In genomic region chr16:32654071-32654733, GRCm38 (mm10) we compare ENCODE assay signal across 21 mouse cellular contexts. TPM values are rescaled to one million over a fixed set of nuclear protein-coding genes. Genes with fewer than 3 reads are reported as not detected.
DNase-seq lines count a peak whose midpoint lies in the region; ATAC-seq lines count a peak whose summit lies in the region.
"Had no signal": no experiment of that assay in that cellular context is flagged by ENCODE, and none has a peak within 500 bp of the region (broad histone marks: within the 10 kb centered on the region; RNA-seq: fewer than 3 reads in every experiment).

No protein-coding gene starts in this region.

- H3K4me2 ChIP-seq in heart, embryonic 12.5 days = no peak overlapping the region
- H3K4me2 ChIP-seq in lung, embryonic 16.5 days (ENCODE audit: low read depth, low read length) = no peak overlapping the region
- H3K4me2 ChIP-seq: embryonic facial prominence, embryonic 12.5 days; forebrain, embryonic 15.5 days; heart, embryonic 15.5 days; hindbrain, embryonic 13.5 days had no signal

- no peaks in the 10 kb centered on the region for H3K9me3 ChIP-seq in heart, embryonic 12.5 days (replicated peaks)
- H3K9me3 ChIP-seq in lung, embryonic 16.5 days (ENCODE audit: control insufficient read depth, low read length) = no peaks in the 10 kb centered on the region
- H3K9me3 ChIP-seq: embryonic facial prominence, embryonic 12.5 days; forebrain, embryonic 15.5 days; G1E; heart, embryonic 15.5 days; hindbrain, embryonic 13.5 days had no signal

- H3K27me3 ChIP-seq in heart, embryonic 12.5 days (replicated peaks) = no peaks in the 10 kb centered on the region
- H3K27me3 ChIP-seq in lung, embryonic 16.5 days (ENCODE audit: control insufficient read depth, insufficient read depth, low read depth, low read length) = no peaks in the 10 kb centered on the region
- H3K27me3 ChIP-seq: embryonic facial prominence, embryonic 12.5 days; forebrain, embryonic 15.5 days; heart, embryonic 15.5 days; hindbrain, embryonic 13.5 days had no signal

- H3K4me1 ChIP-seq in heart, embryonic 12.5 days (replicated peaks) = peaks cover 53% of the 10 kb centered on the region
- peaks cover 47% of the 10 kb centered on the region for H3K4me1 ChIP-seq in lung, embryonic 16.5 days (replicated peaks; ENCODE audit: control insufficient read depth, insufficient read depth, low read length)

- no peak for ATAC-seq in heart, embryonic 12.5 days (ENCODE audit: insufficient number of reproducible peaks, low FRiP score)
- ATAC-seq in lung, embryonic 16.5 days (ENCODE audit: low read depth) = no peak
- ATAC-seq: CD4-positive, CD25-positive, alpha-beta regulatory T cell, adult 4 months; forebrain, embryonic 15.5 days; hindbrain, postnatal 0 days had no signal

- no peaks in the 10 kb centered on the region for H3K36me3 ChIP-seq in heart, embryonic 12.5 days
- no peaks in the 10 kb centered on the region for H3K36me3 ChIP-seq in lung, embryonic 16.5 days (ENCODE audit: control insufficient read depth, insufficient read depth, low read length)
- H3K36me3 ChIP-seq: embryonic facial prominence, embryonic 12.5 days; forebrain, embryonic 15.5 days; heart, embryonic 15.5 days had no signal

- H3K9ac ChIP-seq in heart, embryonic 12.5 days = peak overlapping the region; percentile 21; the same call in 1 of the 2 replicates
- 0 out of 2 replicates have a peak overlapping the region, but pooled peaks have one; percentile 1 for H3K9ac ChIP-seq in lung, embryonic 16.5 days (ENCODE audit: low read length)
- H3K9ac ChIP-seq: embryonic facial prominence, embryonic 12.5 days; forebrain, embryonic 15.5 days; heart, embryonic 15.5 days; hindbrain, embryonic 13.5 days had no signal

- H3K4me3 ChIP-seq in heart, embryonic 12.5 days = no peak overlapping the region
- no peak overlapping the region for H3K4me3 ChIP-seq in lung, embryonic 16.5 days (ENCODE audit: low read length)
- H3K4me3 ChIP-seq: embryonic facial prominence, embryonic 12.5 days; forebrain, embryonic 15.5 days; heart, adult 2 months; heart, embryonic 15.5 days; hindbrain, embryonic 13.5 days had no signal

- 66% methylated on average over 6 of the region's 6 CpGs for WGBS in heart, embryonic 12.5 days
- WGBS in lung, embryonic 16.5 days = 73% methylated on average over 6 of the region's 6 CpGs

- peak overlapping the region; percentile 24; the same call in 1 of the 2 replicates for H3K27ac ChIP-seq in heart, embryonic 12.5 days (ENCODE audit: poor library complexity, severe bottlenecking)
- H3K27ac ChIP-seq in lung, embryonic 16.5 days (ENCODE audit: low read length) = no peak overlapping the region
- H3K27ac ChIP-seq: embryonic facial prominence, embryonic 12.5 days; forebrain, embryonic 15.5 days; heart, adult 2 months; heart, embryonic 15.5 days; hindbrain, embryonic 13.5 days had no signal

- intact Hi-C loops in heart, postnatal 14 days (cut with DNase I) = no loop called here

- DNase-seq in adrenal gland, postnatal 14 days = peak; percentile 2
- DNase-seq in adrenal gland, adult 8-10 months = no peak
- DNase-seq in heart, postnatal 14 days = no peak
- DNase-seq in lung, postnatal 36 days = no peak
- DNase-seq in natural killer cell, adult 2 months (ENCODE audit: low spot score in 2 of 2) = peak; percentile 27 to 65
- DNase-seq in ovary, adult 18-20 months (ENCODE audit: low spot score) = no peak
- DNase-seq: adrenal gland, postnatal 25 days; B cell, adult 2 months; cerebellum, adult 2 months; cerebellum, postnatal 14 days; gastrocnemius, postnatal 36 days had no signal

RNA-seq across cellular contexts. Expression of gene Tnk2, which starts 10.5 kb away (rescaled TPM):
- 48.5 and 55.4 TPM in 2 replicates for total RNA-seq in adrenal gland, postnatal 14 days (2021)
- 10 to 100 TPM; 33.0 to 66.6 (median 48.3) TPM for total RNA-seq in adrenal gland, adult 8-10 months (2022)
- 6.7 and 8.4 TPM in 2 replicates for polyA plus RNA-seq in heart, embryonic 12.5 days (2016; fragmentation: Nextera tagmentation; extraction: Ambion mirVana)
- total RNA-seq in heart, postnatal 14 days (2021) = 10 to 100 TPM; 24.1 to 26.7 TPM
- polyA plus RNA-seq in lung, embryonic 16.5 days (2015; fragmentation: Nextera tagmentation; extraction: Ambion mirVana) = 15.4 and 18.0 TPM in 2 replicates

RNA-seq across cellular contexts. Expression of gene Tfrc, which starts 45.5 kb away (rescaled TPM):
- total RNA-seq in adrenal gland, postnatal 14 days (2021) = 181 and 285 TPM in 2 replicates
- total RNA-seq in adrenal gland, adult 8-10 months (2022) = 10 to 100 TPM; 17.5 to 46.5 (median 26.6) TPM
- 52.5 and 58.2 TPM in 2 replicates for polyA plus RNA-seq in heart, embryonic 12.5 days (2016; fragmentation: Nextera tagmentation; extraction: Ambion mirVana)
- total RNA-seq in heart, postnatal 14 days (2021) = 100 to 1,000 TPM; 273 to 386 TPM
- polyA plus RNA-seq in lung, embryonic 16.5 days (2015; fragmentation: Nextera tagmentation; extraction: Ambion mirVana) = 57.3 and 58.4 TPM in 2 replicates

Comparison
In these comparisons a context has a peak if more than half of its experiments do, and no peak if none do; other contexts are left out.
1. DNase-seq: peak in adrenal gland, postnatal 14 days (single experiment) and natural killer cell, adult 2 months (2 of 2); none in adrenal gland, adult 8-10 months (single experiment), heart, postnatal 14 days (0 of 2), lung, postnatal 36 days (single experiment) and ovary, adult 18-20 months (single experiment).